Mouse (Mus musculus) midbrain, embryonic 16.5 days (tissue): Measurements from ENCODE around the gene Rnls. TPM values are rescaled to one million over a fixed set of nuclear protein-coding genes. Genes with fewer than 3 reads are reported as not detected.

Source experiments
- ATAC-seq: fragments of 200-750 bp; cut with Nextera tagmentation; 2 replicates; pipeline ENCODE4 v1.8.0; 2017; ENCODE audit warnings: moderate TSS enrichment
- H3K27ac ChIP-seq: fragments of 300-500 bp; sonication (generic); 2 replicates; pipeline ENCODE4 v1.5.1; 2014; ENCODE audit warnings: mild to moderate bottlenecking, low read length, mixed read lengths
- H3K27me3 ChIP-seq: fragments of 300-500 bp; sonication (generic); 2 replicates; pipeline ENCODE4 v1.6.1; 2014; ENCODE audit warnings: low read depth, low read length, mixed read lengths; ENCODE audit not compliant: control insufficient read depth, insufficient read depth
- H3K36me3 ChIP-seq: fragments of 300-500 bp; sonication (generic); 2 replicates; pipeline ENCODE4 v1.6.1; 2014; ENCODE audit warnings: mild to moderate bottlenecking, low read length, moderate library complexity, mixed read lengths; ENCODE audit not compliant: control insufficient read depth, insufficient read depth
- H3K4me1 ChIP-seq: fragments of 300-500 bp; sonication (generic); 2 replicates; pipeline ENCODE4 v1.6.1; 2014; ENCODE audit warnings: mild to moderate bottlenecking, low read length, mixed read lengths; ENCODE audit not compliant: control insufficient read depth, insufficient read depth
- H3K4me2 ChIP-seq: fragments of 300-500 bp; sonication (generic); 2 replicates; pipeline ENCODE4 v1.6.1; 2014; ENCODE audit warnings: mild to moderate bottlenecking, low read length, mixed read lengths
- H3K4me3 ChIP-seq: fragments of 300-500 bp; sonication (generic); 2 replicates; pipeline ENCODE4 v1.5.1; 2014; ENCODE audit warnings: low read depth, mild to moderate bottlenecking, low read length, moderate library complexity, mixed read lengths
- H3K9ac ChIP-seq: fragments of 300-500 bp; sonication (generic); 2 replicates; pipeline ENCODE4 v1.6.1; 2014; ENCODE audit warnings: low read depth, low read length, mixed read lengths
- H3K9me3 ChIP-seq: fragments of 300-500 bp; sonication (generic); replicated peaks from 2 replicates; pipeline ENCODE4 v1.6.1; 2014; ENCODE audit warnings: mild to moderate bottlenecking, low read length, mixed read lengths; ENCODE audit not compliant: control insufficient read depth, poor library complexity, severe bottlenecking
- WGBS: fragments of 180-500 bp; shearing (Covaris S2); extraction: QIAGEN DNeasy Blood & Tissue Kit; methylation state at CpG from one replicate; pipeline ENCODE4 v1.1.7; 2014; 5-methylcytosine and 5-hydroxymethylcytosine counted together
- polyA plus RNA-seq: library from polyadenylated mRNA; unstranded; fragments of >200 nt; fragmentation: Nextera tagmentation; extraction: Ambion mirVana; gene quantifications from 2 replicates; pipeline ENCODE4 v1.2.1, GENCODE M21; 2015

Gene Rnls
- polyA plus RNA-seq, 1 experiment from 2014 or later, result 10.1 TPM

GRCm38 (mm10) chr19:33326706-33327641 is 65.1 kb downstream of the Rnls start:
- H3K4me1 ChIP-seq, result no peaks in the 10 kb centered on the region
- no peaks in the 10 kb centered on the region for H3K36me3 ChIP-seq
- no peak for ATAC-seq
- WGBS, result 42% methylated on average over 4 of the region's 4 CpGs
- no peak overlapping the region for H3K9ac ChIP-seq
- H3K4me3 ChIP-seq, result no peak overlapping the region
- H3K9me3 ChIP-seq, result 0 out of 2 replicates have a peak, but pooled peaks cover 2% of the 10 kb centered on the region
- no peak overlapping the region for H3K27ac ChIP-seq
- no peaks in the 10 kb centered on the region for H3K27me3 ChIP-seq
- no peak overlapping the region for H3K4me2 ChIP-seq

- WGBS, result 57% methylated on average over 1 of the region's 1 CpGs
- H3K27me3 ChIP-seq, result no peaks in the 10 kb centered on the region
- ATAC-seq, result no peak
Observed at GRCm38 (mm10) chr19:33318785-33319184, 73.3 kb downstream of the Rnls start.

GRCm38 (mm10) chr19:33317130-33317529 is 75.0 kb downstream of the Rnls start:
- Histone ChIP-seq H3K36me3 (no peaks in the 10 kb centered on the region), H3K9ac (no peak overlapping the region), H3K27ac (no peak overlapping the region), H3K4me2 (no peak overlapping the region), H3K9me3 (no peaks in the 10 kb centered on the region), H3K4me1 (no peaks in the 10 kb centered on the region), H3K4me3 (no peak overlapping the region), H3K27me3 (no peaks in the 10 kb centered on the region)
- ATAC-seq, result no peak
- WGBS, result 72% methylated on average over 4 of the region's 4 CpGs

More at GRCm38 (mm10) chr19:33318785-33319184, 73.3 kb downstream of the Rnls start:
- no peak overlapping the region for H3K9ac ChIP-seq
- H3K27ac ChIP-seq, result no peak overlapping the region
- no peak overlapping the region for H3K4me3 ChIP-seq
- H3K4me2 ChIP-seq, result no peak overlapping the region
- H3K4me1 ChIP-seq, result no peaks in the 10 kb centered on the region
- H3K9me3 ChIP-seq, result 0 out of 2 replicates have a peak, but pooled peaks cover under 1% of the 10 kb centered on the region
- no peaks in the 10 kb centered on the region for H3K36me3 ChIP-seq

- no peak overlapping the region for H3K4me2 ChIP-seq
- WGBS, result 70% methylated on average over 3 of the region's 3 CpGs
Observed at GRCm38 (mm10) chr19:33299726-33300292, 92.3 kb downstream of the Rnls start.

GRCm38 (mm10) chr19:33296338-33296737 is 95.8 kb downstream of the Rnls start:
- H3K36me3 ChIP-seq, result no peaks in the 10 kb centered on the region
- ATAC-seq, result no peak
- H3K4me2 ChIP-seq, result no peak overlapping the region
- H3K9ac ChIP-seq, result no peak overlapping the region
- H3K9me3 ChIP-seq, result no peaks in the 10 kb centered on the region
- no peaks in the 10 kb centered on the region for H3K4me1 ChIP-seq
- no peaks in the 10 kb centered on the region for H3K27me3 ChIP-seq
- no peak overlapping the region for H3K27ac ChIP-seq
- no peak overlapping the region for H3K4me3 ChIP-seq
- 42% methylated on average over 2 of the region's 2 CpGs for WGBS

More at GRCm38 (mm10) chr19:33299726-33300292, 92.3 kb downstream of the Rnls start:
- Histone ChIP-seq H3K27me3 (no peaks in the 10 kb centered on the region), H3K9ac (no peak overlapping the region), H3K36me3 (no peaks in the 10 kb centered on the region), H3K4me3 (no peak overlapping the region), H3K4me1 (no peaks in the 10 kb centered on the region), H3K9me3 (no peaks in the 10 kb centered on the region), H3K27ac (no peak overlapping the region)
- ATAC-seq, result no peak

- Histone ChIP-seq H3K9ac (no peak overlapping the region), H3K4me1 (no peaks in the 10 kb centered on the region), H3K4me3 (no peak overlapping the region), H3K4me2 (no peak overlapping the region), H3K9me3 (no peaks in the 10 kb centered on the region), H3K27me3 (no peaks in the 10 kb centered on the region), H3K36me3 (no peaks in the 10 kb centered on the region), H3K27ac (no peak overlapping the region)
- no peak for ATAC-seq
- 57% methylated on average over 3 of the region's 3 CpGs for WGBS
Observed at GRCm38 (mm10) chr19:33282985-33283384, 109.1 kb downstream of the Rnls start.

GRCm38 (mm10) chr19:33276421-33276820 is 115.7 kb downstream of the Rnls start:
- H3K27ac ChIP-seq, result no peak overlapping the region
- no peaks in the 10 kb centered on the region for H3K9me3 ChIP-seq
- ATAC-seq, result no peak
- H3K4me2 ChIP-seq, result no peak overlapping the region
- 89% methylated on average over 1 of the region's 1 CpGs for WGBS
- no peak overlapping the region for H3K4me3 ChIP-seq
- H3K9ac ChIP-seq, result no peak overlapping the region
- H3K4me1 ChIP-seq, result no peaks in the 10 kb centered on the region
- no peaks in the 10 kb centered on the region for H3K36me3 ChIP-seq
- H3K27me3 ChIP-seq, result no peaks in the 10 kb centered on the region

- no peaks in the 10 kb centered on the region for H3K9me3 ChIP-seq
- no peak for ATAC-seq
- WGBS, result 86% methylated on average over 1 of the region's 1 CpGs
Observed at GRCm38 (mm10) chr19:33273676-33274075, 118.4 kb downstream of the Rnls start.

GRCm38 (mm10) chr19:33271571-33271970 is 120.5 kb downstream of the Rnls start:
- Histone ChIP-seq H3K27me3 (no peaks in the 10 kb centered on the region), H3K4me3 (no peak overlapping the region), H3K4me1 (no peaks in the 10 kb centered on the region), H3K36me3 (no peaks in the 10 kb centered on the region), H3K9me3 (no peaks in the 10 kb centered on the region), H3K27ac (no peak overlapping the region), H3K9ac (no peak overlapping the region), H3K4me2 (no peak overlapping the region)
- WGBS, result 66% methylated on average over 2 of the region's 2 CpGs
- ATAC-seq, result no peak

More at GRCm38 (mm10) chr19:33273676-33274075, 118.4 kb downstream of the Rnls start:
- Histone ChIP-seq H3K27me3 (no peaks in the 10 kb centered on the region), H3K27ac (no peak overlapping the region), H3K9ac (no peak overlapping the region), H3K4me2 (no peak overlapping the region), H3K36me3 (no peaks in the 10 kb centered on the region), H3K4me1 (no peaks in the 10 kb centered on the region), H3K4me3 (no peak overlapping the region)
